Mouse (Mus musculus) embryonic fibroblast, embryonic 13.5 days (primary cell): ENCODE measurements around the gene Efna1. TPM values are rescaled to one million over a fixed set of nuclear protein-coding genes. Genes with fewer than 3 reads are reported as not detected.
A peak's percentile ranks its signal among the peaks of the same experiment; 100 is the strongest.

Experiments used
- H3K27ac ChIP-seq: 2 replicates; pipeline ENCODE4 v1.5.1; 2012; ENCODE audit warnings: low read length, control low read depth, inconsistent platforms; ENCODE audit not compliant: insufficient read depth
- H3K4me1 ChIP-seq: 2 replicates; pipeline ENCODE4 v1.6.1; 2011; ENCODE audit warnings: low read length; ENCODE audit not compliant: control insufficient read depth, insufficient read depth
- H3K4me3 ChIP-seq: 2 replicates; pipeline ENCODE4 v1.5.1; 2011; ENCODE audit warnings: mild to moderate bottlenecking, control low read depth, low read length; ENCODE audit not compliant: insufficient read depth
- CTCF ChIP-seq: IDR thresholded peaks from 2 replicates; pipeline ENCODE4 v1.5.1; 2011; ENCODE audit warnings: mild to moderate bottlenecking, control low read depth, low read length, moderate library complexity, borderline replicate concordance; ENCODE audit not compliant: insufficient read depth
- POLR2A ChIP-seq: IDR thresholded peaks from 2 replicates; pipeline ENCODE4 v1.6.1; 2011; ENCODE audit warnings: low read depth, mild to moderate bottlenecking, control low read depth, low read length, moderate library complexity
- polyA plus RNA-seq: library from polyadenylated mRNA; stranded (reverse); fragments of >200 nt; gene quantifications from 2 replicates; pipeline ENCODE4 v1.2.4, GENCODE M21; 2011; ENCODE audit warnings: low read depth; ENCODE audit not compliant: missing spikeins, insufficient read length

The Efna1 gene
- polyA plus RNA-seq, 1 experiment: 7.1 TPM

DNA sequence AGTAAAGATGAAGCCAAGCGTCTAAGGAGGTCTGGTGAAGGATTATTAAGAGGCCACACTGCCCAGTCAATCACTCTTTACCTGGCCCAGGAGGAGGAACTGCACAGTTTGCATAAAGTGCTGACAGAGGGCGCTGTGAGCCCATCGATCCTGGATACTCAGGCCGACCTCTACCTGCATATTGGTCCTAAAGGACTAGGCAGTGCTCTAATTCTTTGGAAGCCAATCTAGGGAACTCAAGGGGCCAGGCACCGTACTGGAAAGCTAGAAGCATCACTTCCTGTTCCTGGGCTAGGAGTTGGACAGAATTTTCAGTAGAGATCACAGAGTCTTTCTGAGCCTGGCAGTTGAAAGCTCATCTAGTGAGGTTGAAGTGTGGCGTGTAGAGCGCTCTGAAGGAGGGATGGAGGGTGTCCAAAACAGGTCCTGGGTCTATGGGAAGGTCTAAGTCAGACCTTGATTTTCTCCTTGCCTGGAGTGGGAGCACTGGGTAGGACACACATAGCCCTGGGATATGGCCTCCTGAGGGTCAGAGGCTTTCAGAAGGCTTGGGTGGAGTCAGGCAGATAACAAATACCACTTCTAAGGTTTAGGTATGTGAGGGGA lies 30.4 kb downstream of the Efna1 start:
- Histone ChIP-seq H3K4me3 (no peak overlapping the region), H3K4me1 (peaks cover 4% of the 10 kb centered on the region; the same call in 1 of the 2 replicates), H3K27ac (no peak overlapping the region)
- TF ChIP-seq CTCF (peak; percentile 66; the same call in 1 of the 2 replicates), POLR2A (peak; percentile 47)

DNA sequence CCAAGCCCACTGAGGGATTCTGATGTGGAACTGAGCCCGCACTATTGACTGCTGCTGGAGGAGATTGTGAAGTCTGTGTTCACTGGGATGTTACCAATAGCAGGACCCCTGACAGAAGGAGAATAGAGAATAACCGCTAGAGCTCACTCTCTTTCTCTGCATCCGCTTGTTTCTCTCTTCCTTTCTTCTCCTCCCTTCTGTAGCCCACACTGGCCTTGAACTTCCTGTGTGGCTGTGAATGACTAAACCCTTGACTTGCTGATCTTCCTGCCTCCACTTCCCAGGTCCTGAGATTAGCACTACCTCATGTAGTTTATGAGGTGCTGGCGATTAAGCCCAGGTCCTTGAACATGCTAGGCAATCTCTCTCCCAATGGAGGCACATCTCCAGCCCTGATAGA lies 33.5 kb downstream of the Efna1 start:
- peak overlapping the region; percentile 76 for H3K4me3 ChIP-seq
- peak overlapping the region; percentile 15; the same call in 1 of the 2 replicates for H3K27ac ChIP-seq
- TF ChIP-seq POLR2A (0 out of 2 replicates have a peak, but pooled peaks have one; percentile 24), CTCF (no peak)
- peaks cover 4% of the 10 kb centered on the region; the same call in 1 of the 2 replicates for H3K4me1 ChIP-seq

DNA sequence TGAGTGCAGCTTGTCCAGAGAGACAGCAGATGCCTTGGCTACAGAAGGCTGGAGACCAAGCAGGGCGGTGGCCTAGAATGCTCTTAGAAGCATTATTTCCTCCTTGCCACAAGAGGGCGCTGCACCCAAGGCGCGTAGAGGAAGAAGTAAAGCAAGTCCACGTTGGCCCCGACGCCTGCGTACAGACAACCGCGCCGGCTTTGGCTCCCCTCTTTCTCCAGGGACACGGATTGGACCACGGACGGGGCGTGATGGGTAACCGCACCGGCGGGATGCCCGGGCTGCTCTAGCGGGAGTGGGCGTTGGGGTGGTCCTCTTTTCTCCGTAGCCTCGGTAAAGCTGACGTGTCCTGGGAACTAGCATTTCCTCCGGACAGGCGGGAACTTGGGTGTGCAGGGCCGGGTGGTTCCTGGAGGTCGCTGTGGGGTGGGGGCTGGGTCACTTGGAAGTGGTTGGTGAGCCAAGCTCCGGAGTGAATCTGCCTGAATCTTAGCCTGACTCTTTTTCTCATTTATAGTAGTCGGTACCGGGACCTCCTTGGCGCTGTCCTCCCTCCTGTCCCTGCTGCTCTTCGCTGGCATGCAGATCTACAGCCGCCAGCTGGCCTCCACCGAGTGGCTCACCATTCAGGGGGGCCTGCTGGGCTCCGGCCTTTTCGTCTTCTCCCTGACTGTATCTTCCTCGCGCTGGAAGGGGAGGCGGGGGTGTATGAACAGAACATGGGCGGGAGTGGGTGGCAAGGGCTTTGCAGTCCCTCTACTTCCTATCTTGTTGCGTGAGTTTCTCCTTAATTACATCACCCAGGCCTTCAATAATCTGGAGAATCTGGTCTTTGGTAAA lies 34.5 kb downstream of the Efna1 start, which contains the start of gene Trim46:
Trim46 (minus strand) TSS at position 49 of the 840 bp plus-strand sequence.
- H3K4me1 ChIP-seq: peaks cover 4% of the 10 kb centered on the region; the same call in 1 of the 2 replicates
- TF ChIP-seq CTCF (peak; percentile 91; the same call in 1 of the 2 replicates), POLR2A (peak; percentile 63)
- peak within 1 kb of the TSS; percentile 76 for H3K4me3 ChIP-seq
- H3K27ac ChIP-seq: peak within 1 kb of the TSS; percentile 77

DNA sequence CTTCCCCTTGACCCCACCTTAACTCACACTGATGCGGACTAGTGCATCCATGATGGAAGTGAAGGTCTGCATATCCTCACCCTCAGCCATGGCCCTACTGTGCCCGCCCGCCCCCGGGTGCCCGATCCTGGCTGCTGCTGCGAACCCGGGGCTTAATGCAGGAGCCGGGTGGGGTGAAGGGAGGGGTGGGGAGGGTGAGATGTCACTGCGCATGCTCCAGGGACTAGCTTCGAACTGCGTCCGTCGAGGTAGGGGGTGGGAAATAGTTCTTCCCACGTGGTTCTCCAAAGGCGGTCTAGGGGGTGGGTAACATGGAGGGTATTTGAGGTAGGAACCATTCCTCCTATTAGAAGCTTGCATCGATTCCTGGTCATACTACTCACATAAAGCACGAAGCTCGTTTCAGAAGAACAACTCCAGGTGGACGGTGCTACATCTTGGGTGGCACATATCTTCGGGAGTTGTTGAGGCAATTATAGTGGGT lies 35.2 kb downstream of the Efna1 start, which contains the start of gene Krtcap2:
Krtcap2 (plus strand) TSS at position 279 of the 484 bp plus-strand sequence.
- H3K27ac ChIP-seq: peak within 1 kb of the TSS; percentile 77
- TF ChIP-seq CTCF: no peak
- TF ChIP-seq POLR2A: peak; percentile 48
- peaks cover 4% of the 10 kb centered on the region; the same call in 1 of the 2 replicates for H3K4me1 ChIP-seq
- peak within 1 kb of the TSS; percentile 76 for H3K4me3 ChIP-seq

DNA sequence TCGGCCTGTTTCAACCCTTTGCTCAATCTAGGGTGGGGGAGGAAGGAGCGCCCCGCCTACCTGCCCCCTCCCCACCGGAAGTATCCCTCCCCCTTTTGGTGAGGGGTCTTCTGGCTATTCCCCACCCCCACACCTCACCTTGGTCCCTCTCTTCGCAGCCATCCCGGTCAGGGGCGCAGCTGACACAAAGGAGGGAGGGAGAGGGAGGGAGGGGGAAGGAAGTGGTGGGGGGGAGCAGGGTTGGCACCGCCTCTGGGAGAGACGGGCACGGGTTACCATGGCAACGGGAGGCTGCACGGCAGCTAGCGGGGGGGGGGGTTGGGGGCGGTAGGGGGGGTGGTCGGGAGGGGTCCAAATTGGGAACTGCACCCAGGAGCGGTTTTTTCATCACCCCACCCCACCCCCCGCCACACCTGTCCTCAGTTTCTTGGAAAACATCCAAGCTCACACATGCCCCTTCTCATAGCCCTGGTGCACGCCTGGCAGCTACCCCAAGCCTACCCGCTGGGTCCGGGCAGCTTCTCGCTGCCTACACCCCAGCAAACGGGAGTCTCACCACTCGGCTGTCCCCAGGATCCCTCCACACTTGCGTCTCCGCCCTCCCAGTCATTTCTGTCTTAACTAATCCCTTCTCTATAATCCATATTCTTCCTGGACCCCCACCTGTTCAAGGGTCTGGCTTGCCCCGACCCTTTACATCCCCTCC lies 35.8 kb downstream of the Efna1 start:
- H3K4me3 ChIP-seq: peak overlapping the region; percentile 56
- H3K27ac ChIP-seq: peak overlapping the region; percentile 70
- TF ChIP-seq CTCF (no peak), POLR2A (peak; percentile 28; the same call in 1 of the 2 replicates)
- peaks cover 4% of the 10 kb centered on the region; the same call in 1 of the 2 replicates for H3K4me1 ChIP-seq

DNA sequence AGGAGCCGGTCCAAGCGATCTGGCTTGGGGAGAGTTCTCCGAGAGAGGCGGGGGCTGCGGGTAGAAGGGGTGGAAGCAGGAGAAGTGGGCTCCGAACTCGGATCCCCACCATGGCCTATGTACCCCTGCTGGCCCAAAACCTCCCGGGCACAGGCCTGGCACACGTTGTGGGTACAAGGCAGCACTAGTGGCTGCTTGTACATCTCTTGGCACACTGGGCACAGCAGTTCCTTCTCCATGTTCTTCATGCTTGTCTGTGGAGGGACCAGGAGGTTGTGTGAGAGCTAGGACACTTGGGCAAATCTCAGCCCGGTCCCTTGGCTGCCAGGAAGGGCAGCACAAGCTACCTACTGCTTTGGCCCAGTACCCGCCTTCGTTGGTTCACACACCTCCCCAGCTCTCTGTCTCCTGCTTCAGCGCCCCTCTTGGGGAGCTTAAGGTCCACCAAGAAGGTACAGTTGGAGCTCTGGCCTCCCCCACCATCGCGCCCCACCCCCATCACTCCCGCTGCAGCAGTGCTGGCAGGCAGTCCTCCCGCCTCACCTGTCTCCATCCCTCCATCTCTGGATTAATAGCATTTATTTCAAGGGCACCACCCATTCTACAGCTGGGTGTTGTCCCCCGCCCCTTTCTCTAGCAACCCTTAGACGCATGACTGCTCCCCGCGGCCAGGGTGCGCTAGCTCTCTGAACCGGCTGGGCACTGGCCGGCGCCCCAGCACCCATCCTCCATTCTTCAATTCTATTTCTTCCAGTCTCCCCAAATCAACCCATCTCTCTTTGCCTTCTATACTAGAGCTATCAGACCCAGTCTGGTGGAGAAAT lies 36.6 kb downstream of the Efna1 start:
- H3K4me3 ChIP-seq: peak overlapping the region; percentile 56
- TF ChIP-seq CTCF (no peak), POLR2A (no peak; the same call in 1 of the 2 replicates)
- H3K4me1 ChIP-seq: peaks cover 4% of the 10 kb centered on the region; the same call in 1 of the 2 replicates
- H3K27ac ChIP-seq: peak overlapping the region; percentile 39; the same call in 1 of the 2 replicates

DNA sequence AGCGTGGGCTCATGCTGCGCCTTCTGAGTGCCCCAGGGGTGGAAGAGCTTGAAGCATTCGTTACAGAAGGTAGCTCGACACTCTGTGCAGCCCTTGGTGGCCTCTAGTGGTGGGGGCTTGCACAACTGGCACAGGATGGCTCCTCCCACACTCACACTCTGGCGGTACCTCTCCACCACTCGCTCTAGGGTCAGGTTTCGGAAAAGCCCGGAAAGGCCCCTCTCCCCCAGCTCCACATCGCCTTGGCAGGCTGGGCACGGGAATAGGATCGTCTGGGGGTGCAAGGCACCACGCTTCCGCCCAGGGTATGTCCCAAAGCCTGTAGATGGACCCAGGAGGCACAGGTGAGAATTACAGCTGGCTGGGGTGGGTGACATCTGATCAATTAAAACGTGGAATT lies 37.3 kb downstream of the Efna1 start:
- H3K4me1 ChIP-seq: peaks cover 4% of the 10 kb centered on the region; the same call in 1 of the 2 replicates
- TF ChIP-seq CTCF: peak; percentile 67; the same call in 1 of the 2 replicates
- no peak for TF ChIP-seq POLR2A
- H3K4me3 ChIP-seq: peak overlapping the region; percentile 12; the same call in 1 of the 2 replicates
- no peak overlapping the region for H3K27ac ChIP-seq

DNA sequence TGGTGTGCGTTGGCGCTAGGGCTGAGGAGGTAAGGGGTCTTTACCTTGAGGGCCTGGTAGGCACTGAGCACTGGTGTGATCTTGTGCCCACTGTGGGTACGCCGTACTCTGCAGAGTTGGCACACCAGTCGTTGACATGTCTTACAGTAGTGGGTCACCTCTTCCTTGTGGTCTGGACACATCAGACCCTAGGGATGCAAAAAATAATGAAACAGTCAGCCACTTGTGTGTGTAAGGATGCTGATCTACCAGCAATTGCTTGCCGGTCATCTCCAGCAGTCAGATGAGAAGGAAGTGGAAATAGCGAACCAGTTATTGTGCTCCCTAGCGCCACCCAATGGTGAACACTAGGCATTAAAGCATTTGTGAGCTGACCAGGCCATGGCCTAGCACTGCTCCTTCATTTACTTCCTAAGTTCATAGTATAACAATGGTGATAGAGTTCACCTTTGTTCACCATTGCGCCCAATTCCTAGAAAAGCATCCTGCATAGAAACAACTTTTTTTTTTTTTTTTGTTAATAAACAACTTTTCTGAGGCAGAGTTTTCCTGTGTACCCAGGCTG lies 38.5 kb downstream of the Efna1 start:
- TF ChIP-seq POLR2A (no peak), CTCF (peak; percentile 41; the same call in 1 of the 2 replicates)
- Histone ChIP-seq H3K27ac (no peak overlapping the region), H3K4me1 (peaks cover 2% of the 10 kb centered on the region; the same call in 1 of the 2 replicates), H3K4me3 (no peak overlapping the region)
